Mouse (Mus musculus) ES-E14 (cell line): Measurements from ENCODE around the gene Cldnd1.

Source experiments
- MAFK ChIP-seq: IDR thresholded peaks from 2 replicates; pipeline ENCODE4 v1.6.1; 2014; ENCODE audit warnings: mild to moderate bottlenecking, low read depth, low read length, inconsistent platforms; ENCODE audit not compliant: insufficient read depth
- ZC3H11A ChIP-seq: IDR thresholded peaks from 2 replicates; pipeline ENCODE4 v1.6.1; 2012; ENCODE audit warnings: low read depth, mild to moderate bottlenecking, inconsistent platforms, low read length, borderline replicate concordance

DNA sequence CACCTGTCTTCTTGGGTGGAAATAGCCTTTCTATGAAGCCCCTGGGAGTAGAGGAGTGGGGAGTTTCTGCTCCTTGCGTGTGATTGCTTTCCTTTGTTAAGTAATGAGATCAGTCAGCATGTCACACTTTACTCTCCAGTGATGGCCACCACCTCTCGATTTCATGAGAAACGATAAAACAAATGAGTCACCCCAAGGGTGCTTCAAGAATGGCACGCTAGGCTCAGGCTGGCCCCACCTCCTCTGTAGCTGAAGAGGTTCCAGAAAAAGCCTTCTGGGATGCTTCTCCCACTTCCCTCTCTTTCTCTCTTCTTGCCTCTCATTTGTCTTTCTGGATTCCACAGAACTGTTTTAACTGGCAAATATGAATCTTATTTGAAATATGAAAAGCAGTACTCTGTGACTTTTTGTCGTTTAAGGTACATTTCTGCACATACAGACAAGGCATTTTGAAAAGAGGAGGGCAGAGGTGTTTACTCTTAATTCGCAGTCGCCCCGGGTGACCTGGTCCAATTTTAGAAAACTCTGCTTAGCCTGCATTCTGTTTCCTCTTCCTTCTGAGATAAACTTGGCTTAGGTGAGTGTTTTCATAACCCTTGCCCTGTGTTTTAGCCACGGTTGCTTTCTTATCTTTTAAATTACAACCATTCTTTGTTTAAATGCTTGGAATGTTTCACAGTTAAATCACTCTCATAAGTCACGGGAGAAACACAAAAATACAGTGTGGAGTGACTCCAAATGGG lies 24.2 kb upstream of the Cldnd1 start:
- TF ChIP-seq ZC3H11A (no peak), MAFK (no peak)
